Mouse (Mus musculus) heart, embryonic 13.5 days (tissue): ENCODE measurements at regions not wholly inside any gene's neighbourhood (a gene's known extent, or its start where the extent isn't known, plus 50 kb on each side); places are given as distances from the start of the nearest gene placed in this dataset.

Experiments used
- ATAC-seq: fragments of 200-750 bp; cut with Nextera tagmentation; 2 replicates; pipeline ENCODE4 v1.8.0; 2017; ENCODE audit warnings: moderate TSS enrichment; ENCODE audit not compliant: insufficient number of reproducible peaks, low FRiP score, low TSS enrichment; ENCODE audit errors: extremely low read depth
- H3K27ac ChIP-seq: fragments of 300-500 bp; sonication (generic); replicated peaks from 2 replicates; pipeline ENCODE4 v1.5.1; 2015; ENCODE audit warnings: moderate library complexity, mild to moderate bottlenecking, inconsistent platforms
- H3K27me3 ChIP-seq: fragments of 300-500 bp; sonication (generic); replicated peaks from 2 replicates; pipeline ENCODE4 v1.6.1; 2015; ENCODE audit warnings: mild to moderate bottlenecking, inconsistent platforms
- H3K36me3 ChIP-seq: fragments of 300-500 bp; sonication (generic); 2 replicates; pipeline ENCODE4 v1.6.1; 2015; ENCODE audit warnings: mild to moderate bottlenecking, inconsistent platforms
- H3K4me1 ChIP-seq: fragments of 300-500 bp; sonication (generic); 2 replicates; pipeline ENCODE4 v1.6.1; 2015; ENCODE audit warnings: inconsistent platforms
- H3K4me2 ChIP-seq: fragments of 300-500 bp; sonication (generic); 2 replicates; pipeline ENCODE4 v1.6.1; 2015; ENCODE audit warnings: inconsistent platforms, mild to moderate bottlenecking, moderate library complexity
- H3K4me3 ChIP-seq: fragments of 300-500 bp; sonication (generic); 2 replicates; pipeline ENCODE4 v1.5.1; 2015; ENCODE audit warnings: moderate library complexity, mild to moderate bottlenecking, inconsistent platforms
- H3K9ac ChIP-seq: fragments of 300-500 bp; sonication (generic); 2 replicates; pipeline ENCODE4 v1.6.1; 2015; ENCODE audit warnings: inconsistent platforms, mild to moderate bottlenecking, moderate library complexity
- H3K9me3 ChIP-seq: fragments of 300-500 bp; sonication (generic); 2 replicates; pipeline ENCODE4 v1.6.1; 2016; ENCODE audit warnings: inconsistent platforms
- whole genome bisulfite sequencing: fragments of 180-500 bp; shearing (Covaris S2); methylation state at CpG from one replicate; pipeline ENCODE4 v1.1.7; 2015; ENCODE audit warnings: mixed read lengths; 5-methylcytosine and 5-hydroxymethylcytosine counted together

- no peak overlapping the region for H3K27ac ChIP-seq
- H3K4me1 ChIP-seq: no peaks in the 10 kb centered on the region
- no peaks in the 10 kb centered on the region for H3K27me3 ChIP-seq
- no peaks in the 10 kb centered on the region for H3K36me3 ChIP-seq
- no peak for ATAC-seq
- WGBS: 79% methylated on average over 11 of the region's 11 CpGs
- H3K9ac ChIP-seq: no peak overlapping the region
- H3K4me3 ChIP-seq: no peak overlapping the region
- no peak overlapping the region for H3K4me2 ChIP-seq
- H3K9me3 ChIP-seq: peaks cover 22% of the 10 kb centered on the region; the same call in 1 of the 2 replicates
These were observed 80.8 kb downstream of the Plekhb2 start for GRCm38 (mm10) chr1:34930571-34930970.

DNA sequence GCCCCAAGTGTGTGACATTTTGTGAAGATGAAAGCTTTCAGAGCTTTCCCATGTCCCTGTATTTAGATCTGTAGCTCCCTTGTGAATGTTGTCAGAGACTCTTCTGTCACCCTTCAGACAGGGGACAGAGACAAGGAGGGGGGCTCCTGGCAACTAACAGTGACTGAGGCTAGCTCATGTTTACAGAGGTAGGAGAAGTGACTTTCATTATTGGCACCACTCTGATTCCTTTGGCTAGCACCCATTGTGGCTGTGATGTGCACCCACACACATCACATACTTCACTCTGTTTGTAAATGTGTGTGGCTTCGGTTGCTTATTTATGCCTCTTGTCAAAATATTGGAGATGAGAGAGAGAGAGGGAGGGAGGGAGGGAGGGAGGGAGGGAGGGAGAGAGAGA lies 93.4 kb downstream of the Plekhb2 start:
- Histone ChIP-seq H3K9ac (no peak overlapping the region), H3K27me3 (no peaks in the 10 kb centered on the region), H3K27ac (no peak overlapping the region), H3K36me3 (no peaks in the 10 kb centered on the region), H3K4me1 (no peaks in the 10 kb centered on the region), H3K9me3 (no peaks in the 10 kb centered on the region), H3K4me3 (no peak overlapping the region), H3K4me2 (no peak overlapping the region)
- ATAC-seq: no peak
- WGBS: 75% methylated on average over 1 of the region's 1 CpGs

- Histone ChIP-seq H3K36me3 (no peaks in the 10 kb centered on the region), H3K9me3 (peaks cover 5% of the 10 kb centered on the region; the same call in 1 of the 2 replicates), H3K4me3 (no peak overlapping the region), H3K4me1 (no peaks in the 10 kb centered on the region), H3K27ac (no peak overlapping the region), H3K9ac (no peak overlapping the region), H3K27me3 (no peaks in the 10 kb centered on the region), H3K4me2 (no peak overlapping the region)
- no peak for ATAC-seq
- WGBS: 69% methylated on average over 19 of the region's 19 CpGs
These were observed 112.1 kb downstream of the Plekhb2 start for GRCm38 (mm10) chr1:34961633-34962507.

DNA sequence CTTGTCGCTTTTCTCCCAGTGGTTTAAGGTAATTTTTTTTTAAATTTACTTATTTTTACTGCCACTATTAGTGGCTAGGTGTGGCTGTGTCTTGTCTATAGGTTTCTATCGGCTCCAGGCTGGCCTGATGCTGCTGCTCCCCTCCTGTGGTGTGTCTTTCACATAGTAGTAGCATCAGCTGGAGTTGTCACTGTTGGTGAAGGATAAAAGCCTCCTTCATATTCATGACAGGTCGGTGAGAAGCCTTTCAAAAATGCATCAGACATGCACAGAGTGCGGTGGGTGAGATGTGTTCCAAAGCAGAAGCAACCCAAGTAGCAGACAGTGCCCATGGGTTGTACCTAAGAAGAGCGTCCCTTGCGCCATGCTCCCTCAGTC lies 112.7 kb downstream of the Plekhb2 start:
- no peak for ATAC-seq
- Histone ChIP-seq H3K4me3 (no peak overlapping the region), H3K9ac (no peak overlapping the region), H3K36me3 (no peaks in the 10 kb centered on the region), H3K4me2 (no peak overlapping the region), H3K27ac (no peak overlapping the region), H3K9me3 (peaks cover 5% of the 10 kb centered on the region; the same call in 1 of the 2 replicates), H3K27me3 (no peaks in the 10 kb centered on the region), H3K4me1 (no peaks in the 10 kb centered on the region)
- WGBS: 73% methylated on average over 6 of the region's 6 CpGs

DNA sequence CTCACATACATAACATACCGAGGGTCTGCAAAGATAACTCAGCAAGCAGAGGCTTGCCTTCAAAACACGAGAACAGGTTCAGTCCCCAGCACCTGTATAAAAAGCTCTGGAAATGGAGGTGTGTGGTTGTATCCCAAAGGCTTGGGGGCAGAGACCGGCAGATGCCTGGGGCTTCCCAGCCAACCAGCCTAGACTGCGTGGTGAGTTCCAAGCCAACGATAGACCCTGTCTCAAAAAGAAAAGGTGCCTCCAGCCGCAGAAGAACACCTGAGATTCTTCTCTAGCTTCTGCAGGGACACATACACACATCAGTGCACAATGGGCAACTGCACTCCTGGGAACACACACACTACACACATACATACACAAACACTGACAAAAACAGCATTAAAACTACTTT lies 125.0 kb downstream of the Plekhb2 start:
- Histone ChIP-seq H3K4me1 (no peaks in the 10 kb centered on the region), H3K4me2 (no peak overlapping the region), H3K27ac (no peak overlapping the region), H3K4me3 (no peak overlapping the region), H3K9me3 (peaks cover 13% of the 10 kb centered on the region), H3K9ac (no peak overlapping the region), H3K36me3 (no peaks in the 10 kb centered on the region), H3K27me3 (no peaks in the 10 kb centered on the region)
- no peak for ATAC-seq
- 70% methylated on average over 6 of the region's 6 CpGs for WGBS

- Histone ChIP-seq H3K4me2 (no peak overlapping the region), H3K27ac (no peak overlapping the region), H3K36me3 (no peaks in the 10 kb centered on the region), H3K27me3 (no peaks in the 10 kb centered on the region), H3K4me1 (no peaks in the 10 kb centered on the region), H3K9ac (no peak overlapping the region), H3K4me3 (no peak overlapping the region), H3K9me3 (peaks cover 16% of the 10 kb centered on the region)
- ATAC-seq: no peak
- 82% methylated on average over 10 of the region's 10 CpGs for WGBS
These were observed 128.4 kb downstream of the Plekhb2 start for GRCm38 (mm10) chr1:34978156-34978555.

- peaks cover 16% of the 10 kb centered on the region for H3K9me3 ChIP-seq
- H3K36me3 ChIP-seq: no peaks in the 10 kb centered on the region
- H3K4me3 ChIP-seq: no peak overlapping the region
- no peaks in the 10 kb centered on the region for H3K27me3 ChIP-seq
- H3K9ac ChIP-seq: no peak overlapping the region
- no peak for ATAC-seq
- WGBS: 52% methylated on average over 3 of the region's 3 CpGs
- no peak overlapping the region for H3K27ac ChIP-seq
- H3K4me2 ChIP-seq: no peak overlapping the region
- no peaks in the 10 kb centered on the region for H3K4me1 ChIP-seq
These were observed 129.6 kb downstream of the Plekhb2 start for GRCm38 (mm10) chr1:34979350-34979749.

DNA sequence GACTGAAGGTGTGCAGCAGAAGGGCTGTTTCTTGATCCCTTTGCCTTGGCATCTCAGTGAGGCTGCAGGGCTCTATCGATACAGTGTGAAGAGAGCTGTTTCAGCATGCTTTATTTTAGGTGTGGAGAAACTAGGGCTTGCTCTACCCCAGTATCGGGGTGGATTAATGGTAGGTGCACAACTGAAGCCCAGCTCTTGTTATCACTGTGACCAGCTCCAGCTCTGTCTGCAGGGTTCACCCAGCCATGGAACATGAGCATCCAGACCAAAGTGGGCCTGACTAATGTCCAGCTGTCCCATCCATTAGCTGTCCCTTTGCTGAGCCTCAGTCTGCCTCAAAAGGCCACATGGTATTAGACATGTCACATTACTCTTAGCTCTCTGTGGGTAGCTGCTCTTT lies 132.2 kb downstream of the Plekhb2 start:
- Histone ChIP-seq H3K4me1 (no peaks in the 10 kb centered on the region), H3K9ac (no peak overlapping the region), H3K27ac (no peak overlapping the region), H3K9me3 (peaks cover 16% of the 10 kb centered on the region), H3K4me2 (no peak overlapping the region), H3K36me3 (no peaks in the 10 kb centered on the region), H3K27me3 (no peaks in the 10 kb centered on the region), H3K4me3 (no peak overlapping the region)
- no peak for ATAC-seq
- 87% methylated on average over 2 of the region's 2 CpGs for WGBS

- H3K9me3 ChIP-seq: peaks cover 13% of the 10 kb centered on the region
- H3K27me3 ChIP-seq: no peaks in the 10 kb centered on the region
- no peak overlapping the region for H3K27ac ChIP-seq
- H3K4me1 ChIP-seq: no peaks in the 10 kb centered on the region
- no peak overlapping the region for H3K9ac ChIP-seq
- WGBS: 70% methylated on average over 2 of the region's 2 CpGs
- no peak overlapping the region for H3K4me2 ChIP-seq
- no peaks in the 10 kb centered on the region for H3K36me3 ChIP-seq
- ATAC-seq: no peak
- no peak overlapping the region for H3K4me3 ChIP-seq
These were observed 133.2 kb downstream of the Plekhb2 start for GRCm38 (mm10) chr1:34982966-34983365.

DNA sequence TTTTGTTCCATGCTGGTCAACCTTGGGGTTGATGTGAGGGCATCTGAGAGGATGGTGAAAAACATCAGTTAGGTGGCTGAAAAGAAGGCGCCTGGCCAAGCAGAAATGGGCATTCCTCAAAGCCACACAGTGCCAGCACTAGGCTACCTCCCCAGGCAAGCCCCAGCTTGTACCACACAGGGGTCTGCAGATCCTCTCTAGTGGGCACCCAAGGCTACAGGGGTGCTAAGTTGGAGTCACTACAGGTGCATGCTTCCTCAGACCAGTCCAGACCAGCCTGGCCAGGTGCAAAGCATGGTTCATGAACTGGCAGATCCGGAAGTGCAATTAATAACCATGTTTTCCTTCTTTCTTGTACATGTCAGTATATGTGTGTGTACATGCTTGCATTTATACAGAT lies 137.1 kb downstream of the Plekhb2 start:
- no peak overlapping the region for H3K4me3 ChIP-seq
- no peak overlapping the region for H3K4me2 ChIP-seq
- no peaks in the 10 kb centered on the region for H3K36me3 ChIP-seq
- 68% methylated on average over 2 of the region's 2 CpGs for WGBS
- no peaks in the 10 kb centered on the region for H3K27me3 ChIP-seq
- H3K4me1 ChIP-seq: no peaks in the 10 kb centered on the region
- no peak overlapping the region for H3K9ac ChIP-seq
- no peaks in the 10 kb centered on the region for H3K9me3 ChIP-seq
- no peak for ATAC-seq
- no peak overlapping the region for H3K27ac ChIP-seq

DNA sequence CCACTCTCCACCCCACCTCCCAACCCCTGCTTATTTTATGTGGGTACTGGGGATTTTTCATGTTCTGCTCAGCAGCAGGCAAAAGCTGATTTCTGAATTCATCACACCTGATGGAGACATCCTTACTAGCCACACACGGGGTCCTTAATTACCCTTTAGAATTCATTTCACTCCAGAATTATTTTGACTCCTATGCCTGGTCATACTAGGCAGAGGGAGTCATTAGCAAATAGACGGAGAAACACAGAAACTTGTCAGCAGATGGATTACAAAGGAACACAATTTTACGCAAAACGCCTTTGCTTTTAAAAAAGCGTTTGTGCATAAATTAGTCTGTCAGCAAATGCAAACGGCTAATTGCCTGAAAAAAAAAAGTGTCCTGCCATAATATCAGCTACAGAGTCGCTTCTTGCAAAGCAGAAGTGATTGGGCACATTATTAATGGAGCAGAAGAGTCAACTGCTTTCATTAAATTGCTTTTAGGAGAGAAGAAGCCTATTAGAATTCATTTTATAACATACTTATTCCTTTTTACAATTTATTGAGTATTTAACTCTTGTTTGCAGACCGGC lies 138.0 kb downstream of the Plekhb2 start:
- H3K36me3 ChIP-seq: no peaks in the 10 kb centered on the region
- no peak overlapping the region for H3K4me2 ChIP-seq
- H3K4me3 ChIP-seq: no peak overlapping the region
- no peaks in the 10 kb centered on the region for H3K27me3 ChIP-seq
- no peaks in the 10 kb centered on the region for H3K9me3 ChIP-seq
- no peak overlapping the region for H3K9ac ChIP-seq
- H3K27ac ChIP-seq: no peak overlapping the region
- ATAC-seq: no peak
- 70% methylated on average over 8 of the region's 8 CpGs for WGBS
- no peaks in the 10 kb centered on the region for H3K4me1 ChIP-seq

DNA sequence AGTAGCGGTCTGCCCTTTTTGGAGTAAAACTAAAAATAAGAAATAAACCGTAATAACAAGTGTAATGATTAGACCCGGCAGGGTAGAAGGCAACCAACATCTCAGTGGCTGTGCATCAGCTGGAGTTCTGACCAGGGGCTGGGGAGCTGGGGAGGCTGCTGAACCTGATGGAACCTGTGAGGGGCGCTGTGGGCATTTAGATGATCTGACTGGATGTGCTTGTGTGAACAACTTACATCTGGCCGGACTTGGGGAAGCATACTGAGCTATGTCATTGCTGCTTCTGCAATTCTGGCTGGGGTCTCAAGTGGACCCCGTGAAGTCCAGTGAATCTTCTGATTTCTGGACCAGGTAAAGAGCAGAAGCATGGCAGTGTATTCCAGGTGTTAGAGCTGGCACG lies 138.4 kb downstream of the Plekhb2 start:
- Histone ChIP-seq H3K36me3 (no peaks in the 10 kb centered on the region), H3K27me3 (no peaks in the 10 kb centered on the region), H3K9me3 (no peaks in the 10 kb centered on the region), H3K27ac (no peak overlapping the region), H3K4me1 (no peaks in the 10 kb centered on the region), H3K4me2 (no peak overlapping the region), H3K9ac (no peak overlapping the region), H3K4me3 (no peak overlapping the region)
- 74% methylated on average over 7 of the region's 7 CpGs for WGBS
- no peak for ATAC-seq
